Mouse (Mus musculus) limb, embryonic 11.5 days (tissue): ENCODE data around the gene Pik3cd. TPM values are rescaled to one million over a fixed set of nuclear protein-coding genes. Genes with fewer than 3 reads are reported as not detected.

Experiments used
- ATAC-seq: fragments of 200-750 bp; cut with Nextera tagmentation; 2 replicates; pipeline ENCODE4 v1.8.0; 2017; ENCODE audit warnings: low read depth; ENCODE audit not compliant: insufficient number of reproducible peaks, low FRiP score, low TSS enrichment
- DNase-seq: peaks from one replicate; pipeline ENCODE4 v3.0.0-alpha.2; 2015; ENCODE audit warnings: low spot score
- H3K27ac ChIP-seq: fragments of 300-500 bp; sonication (generic); replicated peaks from 2 replicates; pipeline ENCODE4 v1.5.1; 2014; ENCODE audit warnings: low read depth, mild to moderate bottlenecking, low read length
- H3K27me3 ChIP-seq: fragments of 300-500 bp; sonication (generic); 2 replicates; pipeline ENCODE4 v1.6.1; 2014; ENCODE audit warnings: mild to moderate bottlenecking, low read length, mixed read lengths; ENCODE audit not compliant: control insufficient read depth, insufficient read depth
- H3K36me3 ChIP-seq: fragments of 300-500 bp; sonication (generic); 2 replicates; pipeline ENCODE4 v1.6.1; 2014; ENCODE audit warnings: mild to moderate bottlenecking, low read length, moderate library complexity, mixed read lengths; ENCODE audit not compliant: control insufficient read depth, insufficient read depth
- H3K4me1 ChIP-seq: fragments of 300-500 bp; sonication (generic); 2 replicates; pipeline ENCODE4 v1.6.1; 2014; ENCODE audit warnings: low read length, mixed read lengths; ENCODE audit not compliant: control insufficient read depth, insufficient read depth
- H3K4me2 ChIP-seq: fragments of 300-500 bp; sonication (generic); 2 replicates; pipeline ENCODE4 v1.6.1; 2014; ENCODE audit warnings: low read depth, mild to moderate bottlenecking, moderate library complexity; ENCODE audit not compliant: severe bottlenecking
- H3K4me3 ChIP-seq: fragments of 300-500 bp; sonication (generic); 2 replicates; pipeline ENCODE4 v1.5.1; 2014; ENCODE audit warnings: low read depth, low read length
- H3K9ac ChIP-seq: fragments of 300-500 bp; sonication (generic); 2 replicates; pipeline ENCODE4 v1.6.1; 2014; ENCODE audit warnings: mild to moderate bottlenecking, low read length
- H3K9me3 ChIP-seq: fragments of 300-500 bp; sonication (generic); 2 replicates; pipeline ENCODE4 v1.6.1; 2016; ENCODE audit warnings: low read length; ENCODE audit not compliant: control insufficient read depth
- WGBS: fragments of 180-500 bp; shearing (Covaris S2); extraction: QIAGEN DNeasy Blood & Tissue Kit; methylation state at CpG from one replicate; pipeline ENCODE4 v1.1.7; 2014; 5-methylcytosine and 5-hydroxymethylcytosine counted together
- polyA plus RNA-seq: library from polyadenylated mRNA; unstranded; fragments of >200 nt; fragmentation: Nextera tagmentation; extraction: Ambion mirVana; gene quantifications from 2 replicates; pipeline ENCODE4 v1.2.1, GENCODE M21; 2014

Gene Pik3cd
- polyA plus RNA-seq, 1 experiment from 2014 or later = 2.7 TPM

DNA sequence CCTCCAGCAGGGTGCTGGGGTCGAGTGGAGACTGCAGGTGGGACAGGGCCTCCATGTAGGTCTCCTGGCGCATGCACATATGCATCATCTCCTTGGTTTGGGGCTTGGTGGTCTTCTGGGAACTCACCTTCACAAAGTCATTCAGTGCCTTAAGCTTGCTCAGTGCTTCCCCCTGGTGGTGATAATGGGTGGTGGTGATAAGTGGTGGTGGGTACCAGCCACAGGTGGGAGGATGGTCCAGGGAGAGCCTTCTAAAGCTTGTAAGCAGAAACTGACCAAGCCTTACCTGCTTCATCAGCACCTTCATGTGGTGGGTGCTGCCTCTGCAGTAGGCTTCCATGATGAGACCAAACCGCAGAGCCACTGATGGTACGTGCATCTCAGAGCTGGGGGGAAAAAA, 48.1 kb downstream of the Pik3cd start:
- ATAC-seq (no peak), DNase-seq (peak; percentile 40)
- Histone ChIP-seq H3K9me3 (no peaks in the 10 kb centered on the region), H3K4me2 (no peak overlapping the region), H3K4me3 (no peak overlapping the region), H3K9ac (no peak overlapping the region), H3K4me1 (no peaks in the 10 kb centered on the region), H3K27me3 (no peaks in the 10 kb centered on the region), H3K27ac (no peak overlapping the region), H3K36me3 (peaks cover 5% of the 10 kb centered on the region)
- WGBS = 94% methylated on average over 4 of the region's 4 CpGs

DNA sequence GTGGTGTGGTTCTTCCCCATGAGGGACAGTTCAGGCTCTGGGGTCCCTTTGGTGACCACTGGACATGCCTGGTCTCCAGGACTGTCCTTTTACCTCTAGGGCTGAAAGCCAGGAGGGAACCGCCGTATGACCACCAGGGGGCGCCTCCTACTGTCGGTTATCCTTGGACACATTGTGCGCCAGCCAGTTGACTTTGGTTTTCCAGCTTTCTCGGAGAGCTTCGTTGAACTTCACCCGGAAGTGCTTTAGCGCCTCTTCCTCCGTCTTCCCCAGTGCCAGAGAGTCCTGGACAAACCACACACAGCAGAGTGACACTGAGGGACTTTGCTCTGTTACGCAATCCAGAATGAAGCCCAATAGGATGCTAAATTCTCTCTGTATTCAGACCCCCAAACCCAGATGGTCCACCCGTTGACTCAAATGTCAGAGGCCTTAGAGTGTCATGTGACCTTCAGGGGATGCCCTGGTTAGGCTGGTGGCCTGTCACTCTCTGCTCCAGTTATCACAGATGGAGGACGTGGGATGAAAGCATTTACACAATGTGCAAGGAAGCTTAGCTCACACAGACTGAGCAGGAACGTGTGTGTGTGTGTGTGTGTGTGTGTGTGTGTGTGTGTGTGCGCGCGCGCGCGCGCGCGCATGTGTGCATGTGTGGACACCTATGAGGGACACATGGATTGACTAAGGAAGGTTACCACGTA, 51.7 kb downstream of the Pik3cd start:
- 78% methylated on average over 24 of the region's 24 CpGs for WGBS
- Histone ChIP-seq H3K27ac (no peak overlapping the region), H3K27me3 (no peaks in the 10 kb centered on the region), H3K4me2 (no peak overlapping the region), H3K36me3 (peaks cover 15% of the 10 kb centered on the region), H3K4me1 (no peaks in the 10 kb centered on the region), H3K9me3 (no peaks in the 10 kb centered on the region), H3K4me3 (no peak overlapping the region), H3K9ac (no peak overlapping the region)
- peak; percentile 81 for DNase-seq
- ATAC-seq = no peak

- WGBS = 91% methylated on average over 20 of the region's 20 CpGs
- Histone ChIP-seq H3K27me3 (no peaks in the 10 kb centered on the region), H3K9me3 (no peaks in the 10 kb centered on the region), H3K36me3 (peaks cover 15% of the 10 kb centered on the region), H3K4me2 (no peak overlapping the region), H3K9ac (no peak overlapping the region), H3K4me3 (no peak overlapping the region), H3K4me1 (no peaks in the 10 kb centered on the region), H3K27ac (no peak overlapping the region)
- no peak for DNase-seq
- no peak for ATAC-seq
These were observed 54.2 kb downstream of the Pik3cd start for GRCm38 (mm10) chr4:149648031-149648805.

GRCm38 (mm10) chr4:149645761-149646160, 56.6 kb downstream of the Pik3cd start:
- H3K9me3 ChIP-seq = no peaks in the 10 kb centered on the region
- DNase-seq = no peak
- no peak overlapping the region for H3K4me3 ChIP-seq
- H3K36me3 ChIP-seq = peaks cover 18% of the 10 kb centered on the region
- H3K27me3 ChIP-seq = no peaks in the 10 kb centered on the region
- H3K4me1 ChIP-seq = no peaks in the 10 kb centered on the region
- H3K27ac ChIP-seq = no peak overlapping the region
- no peak overlapping the region for H3K4me2 ChIP-seq
- no peak for ATAC-seq
- H3K9ac ChIP-seq = no peak overlapping the region
- 93% methylated on average over 9 of the region's 9 CpGs for WGBS

DNA sequence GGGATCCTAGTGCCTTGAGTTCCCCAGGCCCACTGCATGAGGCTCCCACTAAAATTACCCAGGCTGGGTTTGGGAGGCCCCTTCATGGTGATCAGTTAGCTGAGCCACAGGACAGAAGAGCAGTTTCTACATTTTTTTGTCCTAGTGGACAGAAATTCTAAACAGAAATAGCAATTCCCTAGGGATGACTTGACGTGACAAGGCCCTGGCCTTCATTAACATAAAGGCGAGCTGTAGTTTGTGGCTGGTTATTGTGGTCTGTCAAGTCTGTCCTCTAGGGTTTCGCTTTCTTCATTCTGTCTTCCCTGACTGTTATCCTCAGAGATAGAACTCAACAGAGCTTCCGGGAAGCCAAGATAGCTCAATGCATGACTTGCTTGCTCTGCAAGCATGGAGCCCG, 60.4 kb downstream of the Pik3cd start:
- ATAC-seq = no peak

DNA sequence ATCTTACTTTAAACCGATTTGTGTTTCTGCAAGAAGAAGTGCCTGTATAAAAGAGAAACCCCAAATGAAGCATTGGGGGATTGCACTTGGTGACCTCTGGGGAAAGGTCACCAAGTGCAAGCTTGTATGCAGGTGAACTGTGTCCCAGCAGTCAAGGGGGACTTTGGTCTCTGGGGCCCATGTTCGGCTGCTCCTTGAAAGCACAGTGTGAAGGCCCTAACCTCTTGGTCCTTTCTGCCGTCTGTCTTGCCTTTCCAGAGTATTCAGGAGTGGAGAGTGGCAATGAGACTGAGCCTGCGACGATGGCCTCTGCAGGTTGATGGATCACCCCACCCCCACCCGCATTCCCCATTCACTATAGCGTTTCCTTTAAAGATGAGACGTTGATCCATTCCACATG, 61.0 kb downstream of the Pik3cd start:
- H3K9ac ChIP-seq = no peak overlapping the region

More for the DNA sequence above, 60.4 kb downstream of the Pik3cd start:
- Histone ChIP-seq H3K27me3 (no peaks in the 10 kb centered on the region), H3K4me2 (no peak overlapping the region), H3K9me3 (no peaks in the 10 kb centered on the region), H3K9ac (no peak overlapping the region), H3K4me1 (no peaks in the 10 kb centered on the region), H3K4me3 (no peak overlapping the region), H3K27ac (no peak overlapping the region), H3K36me3 (peaks cover 14% of the 10 kb centered on the region)
- 89% methylated on average over 5 of the region's 5 CpGs for WGBS
- no peak for DNase-seq

GRCm38 (mm10) chr4:149640831-149641230, 61.5 kb downstream of the Pik3cd start:
- H3K27ac ChIP-seq = no peak overlapping the region
- H3K4me2 ChIP-seq = no peak overlapping the region
- ATAC-seq = no peak

More for the DNA sequence above, 61.0 kb downstream of the Pik3cd start:
- Histone ChIP-seq H3K4me3 (no peak overlapping the region), H3K4me2 (no peak overlapping the region), H3K4me1 (no peaks in the 10 kb centered on the region), H3K27me3 (no peaks in the 10 kb centered on the region), H3K9me3 (no peaks in the 10 kb centered on the region), H3K36me3 (peaks cover 9% of the 10 kb centered on the region), H3K27ac (no peak overlapping the region)
- 53% methylated on average over 8 of the region's 8 CpGs for WGBS
- DNase-seq = no peak
- ATAC-seq = no peak

GRCm38 (mm10) chr4:149637942-149638341, 64.4 kb downstream of the Pik3cd start:
- DNase-seq = no peak
- Histone ChIP-seq H3K36me3 (peaks cover 7% of the 10 kb centered on the region; the same call in 1 of the 2 replicates), H3K4me1 (no peaks in the 10 kb centered on the region), H3K9ac (no peak overlapping the region), H3K4me3 (no peak overlapping the region), H3K9me3 (no peaks in the 10 kb centered on the region), H3K27me3 (no peaks in the 10 kb centered on the region), H3K27ac (no peak overlapping the region), H3K4me2 (no peak overlapping the region)
- 95% methylated on average over 7 of the region's 7 CpGs for WGBS
- no peak for ATAC-seq

More at GRCm38 (mm10) chr4:149640831-149641230, 61.5 kb downstream of the Pik3cd start:
- Histone ChIP-seq H3K36me3 (peaks cover 3% of the 10 kb centered on the region; the same call in 1 of the 2 replicates), H3K9me3 (no peaks in the 10 kb centered on the region), H3K4me3 (no peak overlapping the region), H3K4me1 (no peaks in the 10 kb centered on the region), H3K9ac (no peak overlapping the region), H3K27me3 (no peaks in the 10 kb centered on the region)
- 83% methylated on average over 9 of the region's 9 CpGs for WGBS
- no peak for DNase-seq
